Mouse (Mus musculus): ENCODE data around the gene Pla2g1b.
"Not testable (repeated sequence)": the region's sequence is repeated elsewhere in the genome, so short reads cannot be mapped to it uniquely, and the experiment has no call there.

The Pla2g1b gene

DNA sequence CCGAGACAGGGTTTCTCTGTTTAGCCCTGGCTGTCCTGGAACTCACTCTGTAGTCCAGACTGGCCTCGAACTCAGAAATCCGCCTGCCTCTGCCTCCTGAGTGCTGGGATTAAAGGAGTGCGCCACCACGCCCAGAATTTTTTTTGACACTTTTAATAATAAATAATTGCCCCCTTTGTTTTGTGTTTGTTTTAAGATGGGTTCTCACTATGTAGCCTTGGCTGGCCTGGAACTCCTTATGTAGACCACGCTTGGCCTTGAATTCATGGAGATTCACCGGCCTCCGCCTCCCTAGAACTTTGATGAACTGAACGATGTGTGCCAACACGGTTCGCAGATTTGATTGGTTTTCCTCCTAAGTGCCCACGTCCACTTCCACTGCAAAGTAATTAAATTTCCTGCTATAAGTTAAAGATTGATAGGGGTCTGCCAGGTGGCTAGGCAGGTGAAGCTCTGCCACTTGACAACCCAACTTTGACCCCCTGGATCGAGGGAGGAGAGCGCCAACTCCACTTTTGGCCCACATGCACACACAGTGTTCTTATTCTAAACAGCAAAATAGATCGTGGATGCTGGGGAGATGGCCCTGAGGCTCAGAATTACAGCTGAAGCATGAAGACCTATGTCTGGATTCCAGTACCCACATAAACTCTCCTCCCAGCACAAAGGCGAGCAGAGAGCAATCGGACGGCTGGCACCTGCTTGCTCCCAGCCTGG, 19.6 kb downstream of the Pla2g1b start:
- peak; percentile 34 for DNase-seq

DNA sequence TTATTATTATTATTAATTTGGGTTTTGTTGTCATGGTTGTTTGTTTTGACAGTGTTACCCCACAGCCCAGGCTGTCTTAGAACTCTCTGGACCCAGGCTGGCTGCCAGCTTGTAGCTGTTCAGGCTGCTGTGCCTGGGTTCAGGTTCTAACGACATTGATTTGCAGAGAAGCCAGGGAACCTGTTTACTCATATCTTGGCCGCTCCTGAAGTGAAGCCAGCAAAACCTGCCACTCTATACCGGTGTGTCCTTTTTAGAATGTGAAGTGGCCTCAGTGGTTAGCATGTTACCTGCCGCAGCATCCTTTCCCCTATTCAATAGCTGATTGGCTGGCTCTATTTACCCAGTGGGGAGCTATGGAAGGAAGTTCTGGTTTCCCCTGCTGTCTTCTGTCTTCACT, 20.7 kb downstream of the Pla2g1b start:
- no peak for DNase-seq

DNA sequence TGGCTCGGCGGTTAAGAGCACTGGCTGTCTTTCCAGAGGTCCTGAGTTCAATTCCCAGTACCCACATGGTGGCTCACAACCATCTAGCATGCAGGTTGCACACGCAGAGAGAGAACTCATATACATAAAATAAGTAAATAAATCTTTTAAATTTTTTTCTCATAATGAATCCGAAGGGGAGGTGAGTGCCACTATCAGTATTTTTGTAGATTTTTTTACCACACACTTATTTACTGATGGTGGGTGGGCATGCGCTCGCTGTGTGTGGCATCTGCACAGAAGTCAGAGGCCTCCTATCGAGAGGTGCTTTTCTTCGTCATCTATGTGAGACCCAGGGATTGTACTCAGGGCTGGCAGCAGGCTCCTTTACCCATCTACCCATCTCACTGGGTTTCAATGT, 21.3 kb downstream of the Pla2g1b start:
- DNase-seq = no peak

DNA sequence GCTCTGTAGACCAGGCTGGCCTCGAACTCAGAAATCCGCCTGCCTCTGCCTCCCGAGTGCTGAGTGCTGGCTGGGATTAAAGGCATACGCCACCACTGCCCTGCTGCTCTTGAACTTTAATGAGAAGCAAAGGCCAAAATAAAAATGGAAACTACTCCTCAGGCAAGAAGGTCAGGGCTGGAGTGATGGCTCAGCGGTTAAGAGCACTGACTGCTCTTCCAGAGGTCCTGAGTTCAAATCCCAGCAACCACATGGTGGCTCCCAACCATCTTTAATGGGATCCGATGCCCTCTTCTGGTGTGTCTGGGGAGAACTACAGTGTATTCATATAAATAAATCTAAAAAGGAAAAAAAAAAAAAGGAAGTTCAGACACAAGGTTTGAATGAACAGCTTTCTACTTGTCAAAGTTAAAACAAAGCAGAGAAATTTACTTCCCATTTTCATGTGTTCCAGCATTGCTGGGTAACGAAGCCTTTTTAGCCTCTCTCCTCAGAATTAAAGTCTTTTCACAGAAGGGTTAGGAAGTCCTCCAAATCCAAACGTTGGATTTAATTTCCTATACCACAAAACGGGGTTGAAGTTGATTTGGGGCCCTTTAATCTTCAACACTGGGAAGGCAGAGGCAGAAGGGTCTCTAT, 22.0 kb downstream of the Pla2g1b start:
- no peak for DNase-seq

DNA sequence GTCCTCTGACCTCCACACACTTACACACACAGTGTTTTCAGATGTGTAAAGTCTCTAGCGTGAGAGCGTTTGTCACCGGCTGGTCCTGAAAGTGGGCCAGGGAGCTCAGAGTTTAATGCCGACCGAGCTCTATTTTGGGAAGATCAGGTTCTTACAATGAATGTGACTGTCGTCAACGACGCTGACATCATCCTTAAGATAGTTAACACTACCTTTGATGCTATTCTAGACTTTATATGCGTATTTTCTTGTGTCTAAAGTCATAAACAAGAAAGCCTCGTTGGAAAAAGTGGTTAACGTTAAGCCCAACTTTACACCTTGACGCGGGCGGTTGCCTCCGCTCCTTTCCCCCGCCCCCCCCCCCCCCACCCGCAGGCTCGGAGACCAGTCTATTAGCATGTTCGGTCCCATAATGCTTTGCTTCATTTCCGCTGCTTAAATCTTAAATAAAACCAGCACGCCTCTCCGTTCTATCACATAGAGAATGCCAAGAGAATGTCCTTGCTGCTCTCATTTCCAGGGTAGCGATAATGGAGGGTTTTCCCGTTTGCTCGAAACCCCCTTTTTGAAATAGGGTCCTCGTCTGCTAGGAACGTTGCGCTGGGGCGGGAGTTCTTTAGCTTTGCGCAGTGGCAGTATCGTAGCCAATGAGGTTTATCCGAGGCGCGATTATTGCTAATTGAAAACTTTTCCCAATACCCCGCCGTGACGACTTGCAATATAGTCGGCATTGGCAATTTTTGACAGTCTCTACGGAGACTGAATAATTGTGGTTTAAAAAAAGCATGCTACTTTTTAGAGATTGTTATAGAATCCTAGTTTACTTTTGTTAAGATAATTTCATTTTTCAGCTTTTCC, 23.0 kb downstream of the Pla2g1b start:
- peak; percentile 88 for DNase-seq

DNA sequence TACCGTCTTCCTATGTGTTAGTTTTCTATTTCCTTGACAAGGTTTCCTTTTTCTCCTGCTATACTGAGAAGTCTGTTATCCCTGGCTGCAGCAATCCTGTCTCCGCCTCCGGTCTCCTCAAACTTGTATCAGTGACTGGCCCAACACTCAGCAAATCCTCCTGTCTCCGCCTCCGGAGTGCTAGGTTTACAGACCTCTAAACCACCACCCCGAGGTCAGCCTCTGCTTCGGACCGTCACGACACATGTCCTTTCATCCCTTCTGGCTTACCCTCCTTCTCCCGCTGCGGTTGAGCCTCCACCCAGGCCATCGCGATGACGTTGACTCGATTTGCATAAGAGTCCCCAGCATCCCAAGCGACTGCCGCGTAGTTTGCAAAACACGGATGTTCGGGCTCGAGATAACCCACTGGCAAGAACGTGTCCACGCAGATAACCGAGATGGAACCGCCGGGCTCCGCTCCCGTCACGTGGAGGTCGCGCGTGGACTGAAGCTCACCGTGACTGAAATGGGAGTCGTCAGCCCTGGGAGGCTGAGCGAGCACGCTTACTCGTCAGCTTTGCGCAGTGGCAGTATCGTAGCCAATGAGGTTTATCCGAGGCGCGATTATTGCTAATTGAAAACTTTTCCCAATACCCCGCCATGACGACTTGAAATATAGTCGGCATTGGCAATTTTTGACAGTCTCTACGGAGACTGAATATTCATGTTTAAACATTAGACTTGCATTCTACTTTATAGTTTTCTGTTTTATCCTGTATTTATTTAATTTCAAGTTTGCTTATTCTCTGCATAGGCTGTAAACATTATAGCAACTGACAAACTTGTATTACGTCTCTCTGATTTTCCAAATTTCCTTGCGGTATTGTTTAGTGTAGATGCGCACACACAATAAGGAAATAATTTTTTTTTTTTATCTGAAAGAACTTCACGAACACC, 23.9 kb downstream of the Pla2g1b start:
- DNase-seq = peak; percentile 93

DNA sequence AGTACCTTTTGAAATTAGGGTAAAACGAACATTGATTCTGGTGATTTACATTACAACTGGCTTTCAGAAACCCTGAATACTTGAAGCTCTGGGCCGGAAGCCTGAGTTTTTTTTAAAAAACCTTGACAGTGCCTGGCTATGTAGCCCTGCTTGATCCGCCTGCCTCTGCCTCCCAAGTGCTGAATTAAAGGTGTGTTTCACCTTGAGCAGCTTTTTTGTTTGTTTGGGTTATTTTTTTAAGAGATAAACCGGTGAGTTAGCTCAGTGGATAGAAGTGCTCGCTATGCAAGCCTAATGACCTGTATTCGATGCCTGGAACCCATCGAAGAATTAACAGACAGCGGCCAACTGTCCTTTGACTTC, 24.6 kb downstream of the Pla2g1b start:
- DNase-seq = no peak

DNA sequence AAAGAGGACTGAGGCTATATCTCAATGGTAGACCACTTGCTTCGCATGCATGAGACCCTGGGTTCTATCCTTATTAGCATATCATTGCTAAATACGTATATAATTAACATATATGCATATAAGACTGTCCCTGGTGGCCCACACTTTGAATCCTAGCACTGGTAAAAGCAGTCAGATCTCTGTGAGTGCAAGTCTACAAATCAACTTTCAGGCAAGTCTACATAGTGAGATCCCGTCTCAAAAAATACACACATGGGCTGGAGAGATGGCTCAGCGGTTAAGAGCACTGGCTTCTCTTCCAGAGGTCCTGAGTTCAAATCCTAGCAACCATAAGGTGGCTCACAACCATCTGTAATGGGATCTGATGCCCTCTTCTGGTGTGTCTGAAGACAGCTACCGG, 25.0 kb downstream of the Pla2g1b start:
- no peak for DNase-seq

DNA sequence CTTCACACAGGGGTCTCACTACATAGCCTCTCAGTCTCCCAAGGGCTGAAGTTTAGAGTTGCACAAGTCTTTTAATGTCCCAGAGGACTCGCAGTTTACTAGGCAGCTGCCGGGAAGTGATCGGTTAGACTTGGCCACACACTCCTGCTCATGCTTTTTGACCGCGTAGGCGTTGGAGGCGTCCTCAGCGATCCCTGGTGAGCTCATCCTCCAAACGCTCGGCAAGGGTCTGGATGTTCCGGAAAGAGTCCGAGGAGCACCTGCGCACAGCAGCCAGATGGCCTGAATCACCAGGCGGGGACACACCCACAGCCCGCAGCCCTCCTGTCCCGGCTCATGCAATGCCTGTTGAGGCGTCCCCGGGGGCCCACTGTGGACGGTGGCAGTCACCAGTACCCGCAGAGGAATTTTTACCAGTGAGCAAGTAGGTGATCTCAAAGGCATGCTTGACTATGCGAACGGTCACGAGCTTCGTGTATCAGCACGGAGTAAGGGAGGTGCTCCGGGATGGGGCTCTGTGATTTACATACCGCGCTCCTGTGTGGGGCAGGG, 25.8 kb downstream of the Pla2g1b start:
- DNase-seq = peak; percentile 57

DNA sequence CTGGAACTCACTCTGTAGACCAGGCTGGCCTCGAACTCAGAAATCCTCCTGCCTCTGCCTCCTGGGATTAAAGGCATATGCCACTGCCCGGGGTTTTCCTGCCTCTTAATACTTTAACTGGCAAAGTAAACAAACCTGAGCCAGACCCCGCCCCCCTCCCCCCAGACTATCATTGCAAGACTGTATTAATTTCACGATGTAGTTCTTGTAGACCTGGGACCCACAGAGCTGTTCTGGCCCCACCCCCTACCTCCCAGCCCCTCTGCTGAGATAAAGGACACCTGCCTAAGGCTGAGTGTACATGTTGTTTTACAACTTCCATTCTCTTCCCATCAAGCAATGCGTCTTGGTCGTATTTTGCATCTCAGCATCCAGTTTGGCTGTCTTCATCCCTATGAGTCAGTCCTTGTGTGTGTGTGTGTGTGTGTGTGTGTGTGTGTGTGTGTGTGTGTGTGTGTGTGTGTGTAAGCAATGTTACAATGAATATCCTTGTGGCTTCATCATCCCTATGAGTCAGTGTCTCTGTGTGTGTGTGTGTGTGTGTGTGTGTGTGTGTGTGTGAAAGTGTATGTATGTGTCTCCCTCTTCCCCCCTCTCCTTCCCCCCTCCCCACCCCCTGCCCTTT, 26.8 kb downstream of the Pla2g1b start:
- DNase-seq = no peak

DNA sequence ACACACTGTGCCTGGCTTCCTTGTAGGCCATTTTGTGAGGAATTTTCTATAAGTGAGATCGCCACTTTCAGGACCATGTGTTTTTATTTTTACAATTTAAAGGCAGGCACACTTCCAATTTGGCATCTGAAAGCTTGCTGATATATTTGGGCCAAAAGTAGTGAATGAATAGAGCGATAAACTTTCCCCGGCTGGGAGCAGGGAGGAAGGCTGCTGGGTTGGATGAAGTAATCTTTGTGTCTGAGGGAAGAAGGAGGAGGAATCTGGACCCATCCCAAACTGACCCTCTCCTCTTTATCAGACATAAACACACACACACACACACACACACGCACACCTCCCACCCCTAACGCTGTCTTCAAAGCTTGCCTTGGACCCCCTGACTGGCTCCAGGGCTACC, 27.4 kb downstream of the Pla2g1b start:
- DNase-seq = no peak

DNA sequence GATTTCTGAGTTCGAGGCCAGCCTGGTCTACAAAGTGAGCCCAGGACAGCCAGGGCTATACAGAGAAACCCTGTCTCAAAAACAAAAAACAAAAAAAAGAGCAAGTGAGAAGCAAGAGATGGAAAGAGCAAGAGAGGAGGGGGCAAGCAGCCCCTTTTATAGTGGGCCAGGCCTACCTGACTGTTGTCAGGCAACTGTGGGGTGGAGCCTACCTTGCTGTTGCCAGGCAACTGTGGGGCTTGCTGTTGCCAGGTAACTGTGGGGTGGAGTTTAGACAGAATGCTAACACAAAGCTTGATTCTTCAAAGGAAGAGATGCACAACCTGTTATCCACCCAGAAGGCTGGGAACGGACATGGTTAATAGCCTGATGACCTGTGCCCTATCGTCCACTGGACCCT, 29.6 kb downstream of the Pla2g1b start:
- not testable (repeated sequence) for DNase-seq

DNA sequence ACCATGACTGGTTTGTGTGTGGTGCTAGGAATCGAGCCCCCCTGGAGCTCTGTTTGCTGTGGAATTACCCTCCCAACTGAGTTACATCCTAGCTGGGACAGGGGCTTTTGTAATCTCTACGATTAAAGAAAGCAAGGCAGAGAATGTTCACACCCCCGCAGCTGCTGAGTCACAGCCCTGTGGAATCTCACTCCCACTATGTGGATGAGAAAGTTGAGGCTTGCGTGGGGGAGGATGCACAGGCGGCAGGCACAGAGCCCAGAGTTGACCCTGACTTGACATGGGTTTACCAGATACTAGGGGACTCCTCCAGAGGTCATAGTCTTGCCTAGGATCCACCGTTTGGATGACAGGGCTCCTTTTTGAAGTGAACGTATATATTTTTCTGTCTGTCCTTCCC, 31.0 kb downstream of the Pla2g1b start:
- no peak for DNase-seq

DNA sequence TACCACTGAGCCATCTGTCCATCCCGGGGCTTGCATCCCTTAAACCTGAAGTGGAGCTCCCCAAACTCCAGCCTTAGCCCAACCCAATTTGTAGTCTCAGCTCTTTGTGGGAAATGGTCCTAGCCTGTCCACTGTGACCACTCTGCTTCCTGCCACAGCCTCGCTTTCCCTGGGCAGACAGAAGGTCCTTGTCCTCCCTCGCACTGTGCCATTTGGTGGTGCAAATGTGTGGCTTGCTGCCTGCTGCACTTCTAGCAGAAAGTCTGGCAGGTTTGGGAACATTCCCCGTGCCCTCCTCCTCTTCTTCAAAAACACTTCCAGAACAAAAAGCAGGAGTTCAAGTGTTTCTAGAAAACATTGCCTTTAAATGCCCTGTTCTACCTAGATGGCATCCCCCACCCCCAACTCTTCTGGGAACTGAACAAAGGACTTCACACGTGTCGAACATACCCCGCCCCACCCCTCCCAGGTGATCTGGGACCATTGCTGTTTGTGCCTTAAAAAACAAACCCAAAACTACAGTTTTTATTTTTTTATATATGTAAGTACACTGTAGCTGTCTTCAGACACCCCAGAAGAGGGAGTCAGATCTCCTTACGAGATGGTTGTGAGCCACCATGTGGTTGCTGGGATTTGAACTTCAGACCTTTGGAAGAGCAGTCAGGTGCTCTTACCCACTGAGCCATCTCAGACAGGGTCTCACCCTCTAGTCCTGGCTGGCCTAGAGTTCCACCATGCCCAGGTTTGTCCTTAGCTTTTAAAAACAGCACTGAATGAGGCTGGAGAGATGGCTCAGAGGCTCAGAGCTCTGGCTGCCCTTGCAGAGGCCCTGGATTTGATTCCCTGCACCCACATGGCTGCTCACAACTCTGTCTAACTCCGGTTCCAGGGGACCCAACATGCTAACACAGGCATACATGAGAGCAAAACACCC, 32.5 kb downstream of the Pla2g1b start:
- no peak for DNase-seq

DNA sequence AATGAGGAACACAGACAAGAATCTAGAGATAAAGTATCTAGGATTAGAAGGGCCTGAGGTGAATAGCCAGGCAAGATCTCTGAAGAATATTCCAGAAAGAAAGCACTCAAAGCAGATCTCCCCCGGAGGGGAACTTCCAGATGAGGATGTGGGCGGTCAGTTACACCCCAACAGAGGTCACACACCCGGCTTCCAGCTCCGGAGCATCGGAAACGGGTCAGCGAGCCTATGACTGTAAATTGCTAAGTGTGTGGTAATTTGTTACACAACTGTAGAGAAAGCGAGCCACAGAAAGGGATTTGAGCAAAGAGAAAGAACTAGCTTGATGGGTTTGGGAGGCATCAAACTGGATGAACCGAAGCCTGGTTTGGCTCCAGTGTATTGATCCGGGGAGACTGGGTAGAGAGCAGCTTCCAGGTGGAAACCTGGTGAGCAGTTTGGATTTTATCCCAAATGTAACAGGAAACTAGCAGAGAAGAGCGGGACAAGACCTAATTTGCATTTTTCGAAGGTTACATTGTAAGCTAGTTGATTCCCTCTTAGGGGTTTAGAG, 34.4 kb downstream of the Pla2g1b start:
- peak; percentile 40 for DNase-seq

DNA sequence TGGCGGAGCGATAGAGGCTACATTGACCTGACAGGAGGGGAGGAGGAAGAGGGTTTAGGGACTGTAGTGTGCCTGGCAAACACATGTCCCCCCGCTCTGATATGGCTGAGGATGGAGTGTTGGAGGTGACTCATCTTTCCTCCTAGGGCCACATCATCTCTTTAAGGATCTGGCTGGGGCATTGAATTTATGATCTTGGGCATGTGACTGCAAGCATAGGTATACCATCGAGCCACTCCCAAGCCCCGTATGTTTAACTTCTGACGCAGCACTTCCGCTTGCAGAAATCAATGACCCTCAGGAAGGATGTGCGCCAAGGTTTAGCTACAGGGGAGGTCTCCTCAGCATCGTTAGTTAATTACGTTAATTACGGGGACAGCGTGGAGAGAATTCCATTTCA, 37.0 kb downstream of the Pla2g1b start:
- no peak for DNase-seq

DNA sequence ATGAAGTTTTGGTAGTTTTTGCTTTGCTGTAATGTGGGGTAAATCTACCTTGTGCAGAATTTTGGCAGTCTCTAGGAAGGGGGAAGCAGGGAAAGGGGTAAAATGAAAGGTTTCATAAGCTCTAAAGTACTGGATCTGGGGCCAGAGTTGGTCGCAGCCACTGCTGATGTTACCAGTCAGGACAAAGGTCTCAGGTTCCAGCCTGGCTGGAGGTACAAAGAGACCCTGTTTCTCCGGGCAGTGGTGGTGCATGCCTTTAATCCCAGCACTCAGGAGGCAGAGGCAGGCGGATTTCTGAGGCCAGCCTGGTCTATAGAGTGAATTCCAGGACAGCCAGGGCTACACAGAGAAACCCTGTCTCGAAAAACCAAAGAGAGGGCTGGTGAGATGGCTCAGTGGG, 39.6 kb downstream of the Pla2g1b start:
- not testable (repeated sequence) for DNase-seq

DNA sequence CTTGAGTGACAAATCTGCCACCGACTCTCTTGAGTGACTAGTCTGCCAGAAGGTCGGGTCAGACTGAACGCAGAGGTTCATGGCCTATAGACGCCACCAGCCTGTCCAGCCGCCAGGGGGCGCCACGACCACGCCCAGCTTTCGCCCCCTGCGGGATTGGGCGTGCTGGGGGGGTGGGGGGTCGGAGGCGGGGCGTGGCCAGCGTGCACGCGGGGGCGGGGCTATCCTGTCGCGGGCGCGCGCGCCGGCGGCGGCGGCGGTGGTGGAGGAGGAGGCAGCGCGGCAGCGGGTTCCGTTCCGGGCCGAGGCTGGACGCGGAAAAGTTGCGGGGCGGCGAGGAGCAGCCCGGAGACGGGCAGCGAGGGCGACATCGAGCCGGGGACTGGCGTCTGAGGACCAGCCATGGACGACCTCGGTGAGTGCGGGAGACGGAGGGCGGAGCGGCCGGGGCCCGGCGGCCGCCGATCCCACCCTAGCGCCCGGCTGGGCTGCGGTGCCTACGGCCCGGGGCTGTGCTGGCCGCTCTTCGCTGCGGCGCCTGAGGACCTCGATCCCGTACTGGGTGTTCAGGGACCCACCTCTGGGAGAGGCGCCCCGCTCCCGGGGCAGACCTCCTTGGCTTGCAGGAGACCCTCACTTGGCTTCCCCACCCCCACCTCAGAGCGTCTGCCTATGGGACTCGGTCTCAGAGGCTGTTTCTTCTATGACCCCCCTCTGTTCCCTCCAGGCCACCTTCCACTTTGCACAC, 40.6 kb downstream of the Pla2g1b start, which contains the start of gene Pxn:
Pxn (plus strand) TSS at position 223 of the 748 bp plus-strand sequence.
- peak; percentile 94 for DNase-seq

DNA sequence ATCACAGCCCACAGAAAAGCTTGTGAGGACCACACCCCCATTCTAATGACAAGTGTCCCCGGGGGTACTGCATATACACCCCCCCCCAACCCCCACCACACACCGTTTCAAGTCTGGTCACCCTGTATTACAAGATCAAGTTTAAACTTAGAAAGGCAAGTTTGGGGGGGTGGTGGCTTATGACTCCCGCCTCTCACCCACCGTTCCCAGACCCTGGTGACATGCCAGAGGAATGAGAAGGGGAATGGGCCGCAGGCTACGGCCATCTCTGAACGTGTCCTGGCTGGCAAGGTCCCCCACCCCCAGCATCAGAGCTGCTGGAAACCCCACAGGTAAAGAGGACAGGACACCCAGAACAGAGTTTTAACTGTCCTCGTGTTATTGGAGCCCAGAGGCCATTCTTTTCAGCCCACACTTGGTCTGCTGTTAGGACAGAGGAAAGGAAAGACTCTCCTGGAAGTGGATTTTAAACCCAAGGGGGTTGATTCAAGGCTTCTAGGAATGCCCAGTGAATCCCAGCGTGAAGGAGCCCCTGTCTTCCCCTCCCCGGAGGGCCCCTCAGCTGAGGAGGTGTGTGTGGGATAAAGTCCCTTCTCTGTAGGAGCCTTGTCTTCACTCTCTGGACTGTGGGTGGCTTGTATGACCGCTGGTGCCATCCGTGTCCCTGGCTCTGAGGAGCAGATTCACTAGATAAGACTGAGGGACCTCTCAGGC, 41.4 kb downstream of the Pla2g1b start:
- DNase-seq = no peak

Measured in kidney, adult 18-20 months (tissue).